Mouse (Mus musculus): ENCODE measurements around the gene Fip1l1.

Gene Fip1l1

DNA sequence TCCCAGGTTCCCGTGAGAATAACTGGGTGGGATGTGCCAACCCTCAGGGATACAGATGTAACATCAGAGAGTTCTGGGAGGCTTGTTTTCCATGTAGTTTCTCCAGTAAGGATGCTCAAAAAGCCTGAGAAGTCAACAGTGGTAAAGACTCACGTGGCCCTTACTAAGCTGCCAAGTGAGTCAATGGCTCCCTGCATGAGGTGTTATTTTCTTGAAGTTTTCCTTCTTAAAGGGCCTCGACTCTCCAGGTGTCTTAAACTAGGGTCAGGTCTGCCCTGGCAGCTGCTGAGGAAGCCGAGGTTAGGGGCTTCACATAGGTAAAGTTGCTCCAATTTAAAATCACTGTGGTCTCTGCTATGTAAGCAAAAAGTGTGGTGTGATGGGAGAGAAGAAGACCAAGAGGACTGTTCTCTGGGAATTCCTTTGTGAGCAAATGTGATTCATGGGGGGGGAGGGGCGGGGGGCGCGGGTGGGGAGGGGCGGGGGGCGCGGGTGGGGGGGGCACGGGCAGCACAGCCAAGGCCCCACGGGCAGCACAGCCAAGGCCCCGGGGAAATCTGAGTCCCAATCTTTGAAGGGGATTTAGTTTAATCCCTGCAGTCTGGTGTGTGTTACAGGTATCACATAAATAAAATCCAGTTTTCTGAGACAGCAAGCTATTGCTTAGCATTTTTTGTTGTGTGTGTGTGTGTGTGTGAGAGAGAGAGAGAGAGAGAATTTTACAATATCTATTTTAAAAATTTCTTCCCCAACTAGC, 82.7 kb downstream of the Fip1l1 start:
- no peak for DNase-seq

DNA sequence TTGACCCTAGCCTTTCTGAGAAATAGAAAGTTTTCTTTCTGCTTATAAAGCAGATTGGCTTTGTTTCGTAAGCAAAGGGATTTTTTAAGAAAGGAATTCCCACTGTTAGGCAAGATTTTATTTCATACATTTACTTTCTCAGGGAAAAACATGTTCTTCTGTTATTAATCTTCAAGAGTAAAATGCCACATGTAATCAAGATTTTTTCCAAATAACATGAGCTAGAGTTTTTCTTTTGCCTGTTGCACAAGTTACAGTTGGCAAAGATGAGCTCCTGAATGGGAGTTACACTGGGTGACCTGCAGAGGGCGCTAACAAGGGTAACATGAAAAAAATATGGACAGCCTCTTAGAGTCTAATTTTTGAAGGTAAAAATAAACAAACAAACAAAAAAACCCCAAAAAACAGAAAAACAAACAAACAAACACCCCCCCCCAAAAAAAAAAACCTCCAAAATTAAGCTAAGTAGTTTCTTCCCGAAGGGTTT, 83.4 kb downstream of the Fip1l1 start:
- peak; percentile 23 to 59 for DNase-seq

DNA sequence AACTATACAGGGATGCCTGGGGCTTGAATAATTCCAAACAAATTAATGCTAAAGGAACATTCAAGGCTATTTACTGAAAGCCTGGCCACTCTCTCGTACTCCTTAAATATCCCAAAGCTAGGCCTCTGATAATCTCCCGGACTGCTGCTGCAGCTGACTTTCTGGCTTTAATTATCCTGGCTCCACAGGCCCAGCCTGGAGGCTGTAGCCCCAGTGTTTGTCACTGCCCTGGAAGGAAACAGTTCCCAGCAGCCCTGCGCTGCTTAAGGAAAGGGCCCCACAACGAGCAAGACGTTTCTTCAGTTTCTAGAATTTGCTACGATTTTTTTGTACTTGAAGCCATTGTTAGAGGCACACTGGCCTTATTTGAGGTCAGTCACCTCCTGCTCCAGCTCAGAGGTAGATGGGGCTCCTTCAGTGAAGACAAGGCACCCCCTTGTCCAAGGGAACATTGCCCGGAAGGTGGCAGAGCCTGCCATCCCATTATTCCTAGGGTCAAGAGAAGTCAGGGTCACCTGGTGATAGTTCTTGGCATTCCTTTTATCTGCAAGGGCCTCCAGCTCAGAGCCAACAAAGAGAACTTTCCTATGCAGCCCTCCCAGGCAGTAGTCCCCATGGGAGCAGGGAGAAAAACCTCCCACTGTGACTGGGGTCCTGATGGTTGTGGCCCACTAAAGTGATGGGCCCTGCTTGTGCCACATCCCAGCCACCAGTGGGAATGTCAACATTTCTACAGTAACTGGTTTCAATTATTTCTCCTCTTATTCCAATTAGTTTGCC, 86.6 kb downstream of the Fip1l1 start:
- DNase-seq, result no peak

DNA sequence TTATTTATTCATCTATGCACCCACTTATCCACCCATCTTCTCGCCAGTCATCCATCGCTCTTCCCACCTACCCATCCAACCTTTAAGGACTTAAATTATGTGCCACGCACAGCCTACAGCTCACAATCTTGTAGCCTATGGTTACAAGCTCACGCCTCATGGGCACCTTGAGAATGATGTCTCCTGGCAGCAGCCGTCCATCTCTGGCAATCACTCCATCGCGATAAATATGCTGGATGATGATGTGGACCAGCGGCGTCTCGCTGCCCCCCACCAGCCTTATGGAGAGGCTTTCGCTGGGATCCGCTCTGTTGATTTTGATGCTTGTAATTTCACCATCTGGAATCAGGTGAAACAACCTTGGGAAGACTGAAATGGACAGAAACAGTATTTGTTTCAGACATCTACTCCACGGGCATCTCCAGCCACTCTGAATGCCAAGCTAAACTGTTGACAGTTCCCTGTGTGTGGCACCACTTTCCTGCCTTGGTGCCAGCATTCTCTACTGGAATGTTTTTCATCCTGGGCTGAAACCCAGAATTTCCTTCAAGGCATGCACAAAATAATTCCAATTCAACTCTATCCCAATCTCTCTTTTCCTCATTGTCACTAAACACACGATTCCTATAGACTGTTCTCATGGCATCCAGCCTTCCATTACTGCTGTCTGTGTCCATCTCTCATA, 88.2 kb downstream of the Fip1l1 start:
- no peak for DNase-seq

DNA sequence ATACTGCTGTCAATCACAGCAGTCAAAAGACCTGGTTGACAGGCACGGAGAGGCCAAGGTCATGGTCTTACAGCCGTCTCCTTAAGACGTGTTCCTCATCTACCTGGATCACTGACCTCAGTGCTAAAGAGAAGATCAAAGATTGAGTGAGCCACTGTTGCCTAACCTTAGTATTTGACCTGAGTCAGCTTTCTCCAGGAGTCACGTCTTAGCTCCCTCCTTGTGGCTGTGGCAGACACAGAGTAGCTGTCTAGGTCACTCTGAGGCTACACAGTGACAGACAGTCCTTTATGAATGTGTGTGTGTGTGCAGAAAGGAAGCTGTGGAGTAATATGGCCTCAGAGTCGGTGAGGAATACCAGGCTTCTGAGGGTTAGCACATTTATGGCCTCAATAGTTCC, 89.1 kb downstream of the Fip1l1 start:
- no peak for DNase-seq

DNA sequence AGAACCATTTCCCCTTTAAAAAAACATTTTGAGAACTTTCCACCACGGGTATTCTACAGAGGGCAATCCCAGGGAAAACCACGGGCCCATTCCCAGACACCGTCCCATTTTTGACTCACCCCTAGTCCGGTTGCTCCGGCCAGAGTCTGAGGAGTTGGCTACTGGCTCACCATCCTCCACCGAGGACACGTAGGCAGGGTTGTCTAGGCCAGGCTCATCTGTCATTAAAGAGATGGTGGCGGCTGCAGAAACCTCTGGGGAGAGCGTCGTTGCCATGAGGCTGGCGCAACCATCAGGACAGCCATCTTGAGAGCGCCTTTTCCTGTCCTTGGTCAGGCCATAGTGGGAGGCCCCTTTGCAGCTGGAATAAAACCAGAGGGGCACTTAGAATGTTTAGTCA, 92.8 kb downstream of the Fip1l1 start:
- no peak for DNase-seq

DNA sequence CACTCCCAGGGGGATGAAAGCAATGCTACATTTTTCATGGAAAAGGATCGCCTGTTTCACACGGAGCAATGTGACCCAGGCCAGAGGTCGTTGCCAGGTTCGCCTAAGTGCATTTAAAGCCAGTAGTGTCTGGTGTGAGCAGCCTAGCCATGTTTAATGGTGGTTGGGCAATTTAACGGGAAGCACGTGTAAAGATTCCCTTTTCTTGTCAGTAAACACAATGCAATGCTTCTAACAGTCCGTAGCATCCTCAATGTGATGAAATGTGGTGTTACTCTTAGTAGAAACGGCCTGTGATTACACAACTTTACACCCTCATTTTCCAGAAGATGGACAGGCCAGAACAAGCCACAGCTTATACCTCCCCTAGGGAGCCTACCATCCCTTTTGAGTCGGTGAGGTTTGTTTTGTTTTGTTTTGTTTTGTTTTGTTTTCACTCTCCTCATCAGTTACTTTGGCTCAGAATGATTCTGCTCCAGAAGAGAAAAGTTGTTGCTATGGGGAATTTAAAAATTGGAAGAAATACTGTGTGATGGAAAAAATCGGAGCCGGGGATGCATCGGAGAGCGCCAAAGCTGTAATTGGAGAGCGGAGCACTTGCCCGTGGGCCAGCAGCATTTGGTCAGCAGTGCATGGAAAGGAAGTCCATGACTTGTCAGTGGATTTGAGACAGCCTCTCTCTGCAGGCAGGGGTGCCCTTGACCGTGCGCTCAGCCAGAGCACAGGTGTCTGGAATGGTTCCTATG, 97.3 kb downstream of the Fip1l1 start:
- peak; percentile 21 to 36 for DNase-seq

DNA sequence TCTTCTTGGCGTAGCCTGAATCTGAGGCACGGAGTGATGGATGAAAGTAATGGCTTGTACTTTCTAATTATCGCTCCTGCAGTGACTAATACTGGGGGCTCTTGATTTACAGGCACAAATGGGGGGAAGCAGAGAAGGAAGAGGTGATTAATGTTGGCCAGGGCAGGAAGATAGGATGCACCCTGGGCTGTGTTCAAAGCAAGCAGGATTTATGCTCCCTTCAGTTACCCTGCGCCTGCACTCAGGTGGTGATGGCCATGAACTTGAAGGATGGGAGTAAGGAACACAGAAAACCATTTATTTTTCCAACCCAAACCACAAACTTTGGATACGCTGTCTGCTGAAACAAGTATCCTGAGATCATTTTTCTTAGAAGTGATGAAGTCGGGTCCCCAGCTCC, 98.2 kb downstream of the Fip1l1 start:
- no peak for DNase-seq

DNA sequence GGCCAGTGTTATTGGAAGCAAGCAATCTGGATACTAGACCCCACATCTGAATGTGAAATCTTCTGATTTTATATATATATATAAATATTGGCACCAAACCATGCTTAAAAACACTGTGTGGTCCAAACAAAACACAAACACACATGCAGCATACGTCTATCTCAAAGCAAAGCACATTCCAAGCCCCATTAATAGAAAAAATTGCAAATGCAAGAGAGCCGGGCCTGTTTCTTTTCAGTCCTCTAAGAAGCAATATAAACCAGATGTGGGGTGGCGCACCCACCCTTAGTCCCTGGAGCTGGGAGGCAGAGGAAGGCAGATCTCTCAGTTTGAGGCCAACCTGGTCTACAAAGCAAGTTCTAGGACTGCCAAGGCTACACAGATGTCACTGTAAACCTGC, 99.1 kb downstream of the Fip1l1 start:
- DNase-seq, result no peak

DNA sequence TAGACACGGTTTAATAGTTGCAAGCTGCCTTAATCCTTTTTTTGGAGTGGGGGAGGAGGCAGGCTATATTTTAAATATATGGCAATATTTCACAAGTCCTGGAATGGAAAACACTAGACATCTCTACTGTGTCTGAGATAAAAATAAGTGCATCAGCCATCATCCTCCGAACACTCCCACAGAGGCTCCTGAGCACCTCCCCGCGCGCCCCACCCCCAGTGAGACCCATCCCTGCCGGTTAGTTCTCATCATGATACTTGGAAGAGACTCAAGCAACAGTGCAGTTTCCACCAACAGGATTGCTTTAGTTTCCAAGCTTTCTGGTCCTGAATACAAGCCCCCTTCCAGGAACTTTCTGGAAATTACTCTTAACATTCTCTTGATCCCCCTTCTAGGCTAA, 104.3 kb downstream of the Fip1l1 start:
- DNase-seq, result no peak

DNA sequence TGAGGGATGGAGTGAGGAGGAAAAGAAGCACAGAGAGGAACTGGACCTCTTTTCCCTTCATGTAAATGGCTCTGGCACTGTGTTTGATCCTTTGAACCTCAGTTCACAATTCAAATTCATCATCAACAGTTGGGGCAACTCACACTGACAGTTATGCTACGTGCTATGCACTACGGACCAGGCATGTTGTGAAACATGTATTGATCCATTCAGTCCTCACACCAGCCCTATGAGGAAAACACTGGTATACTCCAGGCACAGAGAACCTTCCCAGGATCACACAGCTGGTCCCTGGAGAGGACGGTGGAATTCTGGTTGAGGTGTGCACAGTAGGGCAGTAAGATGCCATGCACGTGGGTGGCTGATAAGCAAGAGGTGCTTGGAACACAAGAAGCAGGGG, 105.3 kb downstream of the Fip1l1 start:
- DNase-seq, result no peak

DNA sequence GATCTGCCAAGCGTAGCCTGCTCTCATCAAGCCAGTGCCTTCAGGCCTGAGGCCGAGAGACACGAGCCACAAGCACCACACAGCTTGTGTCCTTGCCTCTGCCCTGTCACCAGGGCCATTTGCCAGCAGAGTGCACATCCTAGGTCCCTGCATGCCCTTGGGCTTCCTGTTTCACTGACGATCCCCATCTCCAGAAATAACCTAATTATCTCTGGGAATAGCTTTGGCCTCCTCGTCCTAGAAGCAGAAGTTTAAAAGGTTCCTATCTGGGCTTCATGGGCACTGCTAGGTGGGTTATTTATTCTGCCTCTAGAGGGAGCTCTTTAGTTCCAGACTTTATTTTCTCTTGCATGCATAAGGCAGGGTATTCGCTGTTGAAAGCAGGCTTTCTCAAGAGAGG, 105.8 kb downstream of the Fip1l1 start:
- DNase-seq, result peak in 1 of 2 experiments; percentile 42

DNA sequence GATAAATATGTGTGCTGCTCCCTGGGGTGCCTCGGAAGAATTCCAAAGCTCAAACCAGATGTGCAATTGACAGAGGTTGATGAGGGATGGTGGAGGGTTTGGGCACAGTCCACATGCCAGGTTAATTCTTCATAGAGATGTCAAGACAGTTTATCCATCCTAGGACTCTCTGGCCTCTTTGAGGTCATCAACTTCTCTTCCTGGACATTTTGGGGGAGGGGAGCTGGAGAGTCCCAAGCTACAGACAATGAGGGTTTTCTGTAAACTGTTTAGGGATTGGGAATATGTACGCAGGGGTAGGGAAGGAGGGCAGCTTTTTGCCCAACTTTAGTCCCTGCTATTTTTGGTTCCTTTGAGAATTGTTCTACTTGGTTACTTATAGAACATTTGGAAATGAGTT, 107.0 kb downstream of the Fip1l1 start:
- no peak for DNase-seq

DNA sequence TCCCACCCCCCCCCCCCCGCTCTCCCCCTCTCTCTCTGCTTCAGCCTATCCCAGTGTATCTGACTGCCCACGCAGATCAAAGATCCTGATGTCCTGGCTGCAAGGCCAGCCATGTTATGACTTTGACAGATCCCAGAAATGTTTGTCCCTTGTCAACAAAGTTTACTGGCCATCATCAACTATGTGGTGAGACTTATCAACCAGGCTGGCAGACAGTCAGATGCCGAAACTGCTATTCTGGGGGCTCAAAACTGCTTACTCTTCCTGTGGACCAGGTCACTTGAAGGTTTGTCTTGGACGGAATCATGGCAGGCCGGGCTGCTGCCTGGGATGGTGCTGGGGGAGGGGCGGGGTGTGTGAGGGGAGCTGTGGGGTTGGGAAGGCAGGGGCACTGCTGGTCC, 112.3 kb downstream of the Fip1l1 start:
- DNase-seq, result no peak

DNA sequence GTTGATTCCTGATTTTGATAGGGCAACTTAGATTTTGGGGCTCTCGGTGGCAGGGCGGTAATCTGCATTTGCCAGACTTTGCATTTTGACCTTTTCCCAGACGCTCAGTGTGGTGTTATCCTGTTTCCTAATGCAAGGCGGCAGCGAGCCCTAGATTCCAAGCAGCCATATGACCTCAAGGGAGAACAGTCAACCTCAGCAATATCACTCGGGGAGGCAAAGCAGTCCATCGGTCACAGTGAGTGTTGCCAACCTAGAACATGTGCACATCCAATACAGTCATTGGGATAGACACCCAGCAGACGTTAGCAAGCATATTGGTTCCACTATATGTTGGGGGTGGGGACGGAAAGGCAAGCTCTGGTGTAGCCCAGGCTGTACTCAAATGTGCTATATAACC, 113.0 kb downstream of the Fip1l1 start:
- DNase-seq, result no peak

Data from cerebellum, postnatal 25 days (tissue).